Mouse (Mus musculus) left cerebral cortex, adult 2 months (tissue): ENCODE measurements at regions not wholly inside any gene's neighbourhood (a gene's known extent, or its start where the extent isn't known, plus 50 kb on each side); places are given as distances from the start of the nearest gene placed in this dataset.
A peak's percentile ranks its signal among the peaks of the same experiment; 100 is the strongest.
"Not testable (repeated sequence)": the region's sequence is repeated elsewhere in the genome, so short reads cannot be mapped to it uniquely, and the experiment has no call there.

Source experiments
- DNase-seq, 2 experiments: peaks; one replicate each; pipeline ENCODE4 v3.0.0; 2021 to 2022; ENCODE audit warnings: low spot score in 2 of 2, mixed read lengths in 1 of 2; ENCODE audit errors: extremely low spot score in 1 of 2
- H3K27ac ChIP-seq: fragments of 200-600 bp; 2 replicates; pipeline ENCODE4 v1.8.1; 2022
- H3K4me3 ChIP-seq: fragments of 200-600 bp; 2 replicates; pipeline ENCODE4 v1.8.1; 2022
- CTCF ChIP-seq: fragments of 200-600 bp; IDR thresholded peaks from 2 replicates; pipeline ENCODE4 v1.8.1; 2022; ENCODE audit warnings: antibody characterized with exemption, mild to moderate bottlenecking, moderate library complexity
- intact Hi-C: fragments of 180-260 bp; cut with DNase I; formaldehyde crosslinking; loops from one replicate; pipeline ENCODE4 v1.15.1; 2025

DNA sequence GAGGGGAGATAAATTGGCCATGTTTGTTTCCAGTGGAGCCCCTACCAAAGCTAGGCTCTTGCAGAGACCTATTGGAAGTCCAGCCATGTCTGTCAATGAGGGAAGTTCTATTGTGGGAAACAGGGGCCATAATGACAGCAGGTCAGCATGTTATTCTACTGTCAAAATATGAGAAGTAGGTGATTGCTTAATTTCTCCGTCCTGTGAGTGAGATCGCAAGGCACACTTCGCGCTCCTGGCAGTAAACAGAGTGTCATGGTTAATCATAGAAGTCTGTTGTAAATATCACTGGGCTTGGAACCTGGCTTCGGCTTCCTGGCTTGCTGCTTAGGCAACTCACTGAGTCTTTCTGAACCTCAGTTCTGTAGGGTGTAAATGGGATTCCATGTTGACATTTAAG is 72.5 kb upstream of the Ccdc122 start:
- H3K4me3 ChIP-seq, result no peak overlapping the region
- no peak for TF ChIP-seq CTCF
- no peak for DNase-seq
- no peak overlapping the region for H3K27ac ChIP-seq
- intact Hi-C loops, result no loop called here

DNA sequence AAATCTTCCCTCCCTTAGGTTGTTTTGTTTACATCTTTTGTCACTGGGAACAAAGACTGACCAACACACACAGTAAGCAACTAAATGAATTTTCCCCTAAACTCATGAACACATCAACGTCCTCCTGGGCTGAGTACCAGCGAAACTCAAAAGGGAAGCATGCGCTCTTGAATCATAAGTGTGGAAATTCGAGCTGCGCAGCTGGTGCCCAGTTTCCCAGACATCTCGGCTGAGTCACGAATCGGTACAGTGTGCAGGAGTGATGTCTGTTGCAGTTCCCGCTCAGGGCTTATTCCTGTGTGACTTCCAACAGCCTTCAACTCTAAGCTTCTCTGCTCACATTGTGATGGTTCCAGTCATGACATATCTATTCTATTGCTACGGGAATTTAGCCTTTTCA is 77.7 kb upstream of the Ccdc122 start:
- Histone ChIP-seq H3K4me3 (no peak overlapping the region), H3K27ac (peak overlapping the region; percentile 72)
- intact Hi-C loops, result no loop called here
- DNase-seq, result peak in 1 of 2 experiments; percentile 54
- no peak for TF ChIP-seq CTCF

DNA sequence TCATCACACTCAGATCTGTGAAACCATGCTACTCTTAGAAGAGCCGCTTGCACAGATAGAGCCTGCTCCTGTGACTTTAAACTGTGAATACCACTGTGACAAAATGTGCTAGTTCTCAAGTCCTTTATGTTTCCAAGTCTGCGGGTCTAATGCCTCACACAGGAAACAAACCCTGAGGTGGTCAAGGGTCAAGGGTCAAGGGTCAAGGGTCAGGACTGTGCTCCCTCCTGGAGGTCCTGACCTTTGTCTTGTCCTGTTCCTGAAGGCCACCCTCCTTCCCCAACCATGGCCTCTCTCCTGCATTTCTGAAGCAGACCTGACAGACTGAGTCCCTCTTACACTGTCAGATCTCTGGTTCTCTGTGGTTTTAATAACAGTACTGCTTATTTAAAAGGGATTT is 79.4 kb upstream of the Ccdc122 start:
- intact Hi-C loops, result no loop called here
- no peak for DNase-seq
- Histone ChIP-seq H3K27ac (no peak overlapping the region), H3K4me3 (no peak overlapping the region)
- no peak for TF ChIP-seq CTCF

DNA sequence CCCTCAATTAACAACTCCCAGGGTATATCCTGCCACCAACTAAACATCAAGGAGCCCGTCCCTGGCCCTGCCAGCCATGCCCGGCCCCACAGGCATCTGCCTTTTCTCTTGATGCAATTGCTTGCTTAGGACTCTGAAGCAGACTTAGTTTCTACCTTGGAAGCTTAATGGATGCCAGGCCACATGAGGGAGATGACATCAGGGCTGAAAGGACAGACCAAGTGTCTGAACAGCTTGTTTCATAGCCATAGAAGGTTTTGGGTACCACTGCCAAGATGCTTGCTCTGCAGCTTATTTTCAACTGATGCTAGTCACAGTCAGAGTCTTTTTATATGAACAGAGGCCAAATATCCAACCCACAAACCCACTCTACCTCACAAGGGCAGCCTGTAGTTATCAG is 83.4 kb upstream of the Ccdc122 start:
- no peak for TF ChIP-seq CTCF
- intact Hi-C loops, result loop anchor here (5.0 kb wide), 1 partner anchor 66 kb away; no protein-coding TSS in a partner anchor
- no peak overlapping the region for H3K27ac ChIP-seq
- no peak for DNase-seq
- H3K4me3 ChIP-seq, result no peak overlapping the region

DNA sequence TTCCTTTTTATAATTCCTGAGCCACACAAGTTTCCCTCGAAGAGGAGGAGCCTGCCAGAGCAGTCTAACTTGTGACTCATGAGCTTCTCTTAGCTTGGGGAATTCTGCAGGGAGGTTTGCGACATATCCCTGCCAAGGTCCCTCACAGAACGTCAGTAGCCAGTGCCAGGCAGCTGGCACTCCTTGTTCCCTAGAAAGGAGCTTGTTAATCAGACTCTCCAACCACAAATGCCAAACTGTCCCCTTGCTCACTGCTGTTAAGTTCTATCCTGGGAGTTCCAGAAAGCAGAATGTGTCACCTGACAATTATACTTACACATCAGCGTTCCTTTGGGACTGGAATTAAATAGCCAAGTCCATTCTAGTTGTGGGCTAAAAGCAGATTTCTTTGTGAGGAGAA is 85.1 kb upstream of the Ccdc122 start:
- no peak for TF ChIP-seq CTCF
- intact Hi-C loops, result loop anchor here (5.0 kb wide), 1 partner anchor 64 kb away; no protein-coding TSS in a partner anchor

DNA sequence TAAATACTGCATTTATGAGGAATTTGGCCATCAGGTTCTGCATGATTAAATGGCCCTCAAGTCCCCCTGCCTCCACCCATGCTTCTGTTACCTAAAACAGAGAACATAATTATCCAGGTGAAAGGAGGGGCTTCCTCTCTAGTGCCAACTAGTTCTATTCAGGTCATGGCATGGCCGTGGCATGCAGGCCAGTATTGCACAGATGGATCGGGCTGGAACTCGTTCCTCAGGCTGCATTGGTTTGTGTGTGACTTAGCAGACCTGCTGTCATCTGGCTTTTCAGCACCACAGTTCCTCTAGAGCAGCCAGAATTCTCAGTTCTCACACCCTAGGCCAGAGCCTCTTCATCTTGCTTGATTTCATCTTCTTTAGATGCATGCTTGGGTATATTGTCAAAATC is 87.2 kb upstream of the Ccdc122 start:
- no peak for DNase-seq
- intact Hi-C loops, result no loop called here
- no peak for TF ChIP-seq CTCF
- no peak overlapping the region for H3K4me3 ChIP-seq
- H3K27ac ChIP-seq, result no peak overlapping the region

More for the DNA sequence above, 85.1 kb upstream of the Ccdc122 start:
- Histone ChIP-seq H3K27ac (peak overlapping the region; percentile 36; the same call in 1 of the 2 replicates), H3K4me3 (no peak overlapping the region)
- DNase-seq, result peak; percentile 47 to 59

DNA sequence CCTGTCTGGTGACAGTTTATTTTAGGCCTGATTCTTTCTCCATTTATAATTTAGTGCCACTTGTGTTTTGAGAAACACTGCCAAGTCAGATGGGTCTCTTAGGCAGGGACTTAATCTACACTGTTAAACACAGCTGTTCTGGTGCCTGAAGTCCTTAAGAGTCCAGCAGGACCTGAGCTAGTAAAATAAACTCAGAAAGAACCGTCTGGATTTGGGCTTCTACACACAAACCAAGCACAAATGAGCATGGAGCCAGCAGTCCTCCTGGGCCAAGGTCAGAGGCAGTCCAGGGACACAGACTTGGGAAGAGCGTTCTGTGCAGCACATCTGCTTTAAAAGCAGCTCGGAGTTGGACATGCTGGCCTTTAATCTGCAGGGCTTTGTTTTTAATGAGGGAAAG is 87.6 kb upstream of the Ccdc122 start:
- TF ChIP-seq CTCF, result no peak
- no peak overlapping the region for H3K4me3 ChIP-seq
- DNase-seq, result no peak
- intact Hi-C loops, result no loop called here
- H3K27ac ChIP-seq, result no peak overlapping the region

DNA sequence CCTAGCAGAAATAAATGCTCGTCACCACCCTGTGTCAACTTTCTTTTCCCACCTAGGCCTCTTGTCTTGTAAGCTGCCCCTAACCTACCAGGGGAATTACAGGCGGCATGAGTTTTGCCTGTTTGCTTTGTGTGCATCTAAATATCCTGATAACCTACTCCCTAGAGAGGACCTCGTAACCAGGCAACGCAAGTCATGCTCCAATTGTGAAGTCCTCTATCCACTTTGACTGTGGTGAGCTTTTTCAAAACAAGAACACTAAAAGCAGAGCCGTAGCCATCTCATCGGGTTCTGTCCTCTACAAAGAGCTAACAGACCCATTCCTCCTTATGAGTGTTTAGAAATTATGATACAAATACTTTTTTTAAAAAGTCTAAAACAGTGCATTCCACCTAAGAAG is 88.1 kb upstream of the Ccdc122 start:
- TF ChIP-seq CTCF, result no peak
- H3K27ac ChIP-seq, result no peak overlapping the region
- intact Hi-C loops, result no loop called here
- H3K4me3 ChIP-seq, result no peak overlapping the region
- no peak for DNase-seq

DNA sequence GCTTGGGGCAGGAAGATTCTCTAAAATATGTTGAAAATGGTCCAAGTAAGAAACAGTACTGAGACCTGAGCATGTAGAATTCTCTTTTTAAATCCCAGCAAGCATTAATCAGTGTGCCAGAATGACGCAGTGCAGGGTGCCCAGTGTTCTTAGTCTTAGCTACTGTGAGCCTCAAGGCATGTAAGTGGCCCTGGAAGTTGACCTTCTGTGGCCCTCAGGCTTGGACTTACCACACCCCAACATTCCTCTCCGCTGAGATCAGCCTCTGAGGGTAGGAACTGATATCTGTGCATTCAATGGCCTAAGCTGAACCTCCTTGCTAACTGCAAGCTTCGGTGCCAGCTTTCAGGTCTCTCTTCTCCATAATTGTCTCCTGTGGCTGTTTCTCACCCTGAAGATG is 89.4 kb upstream of the Ccdc122 start:
- Histone ChIP-seq H3K4me3 (no peak overlapping the region), H3K27ac (no peak overlapping the region)
- no peak for TF ChIP-seq CTCF
- intact Hi-C loops, result no loop called here
- DNase-seq, result no peak

DNA sequence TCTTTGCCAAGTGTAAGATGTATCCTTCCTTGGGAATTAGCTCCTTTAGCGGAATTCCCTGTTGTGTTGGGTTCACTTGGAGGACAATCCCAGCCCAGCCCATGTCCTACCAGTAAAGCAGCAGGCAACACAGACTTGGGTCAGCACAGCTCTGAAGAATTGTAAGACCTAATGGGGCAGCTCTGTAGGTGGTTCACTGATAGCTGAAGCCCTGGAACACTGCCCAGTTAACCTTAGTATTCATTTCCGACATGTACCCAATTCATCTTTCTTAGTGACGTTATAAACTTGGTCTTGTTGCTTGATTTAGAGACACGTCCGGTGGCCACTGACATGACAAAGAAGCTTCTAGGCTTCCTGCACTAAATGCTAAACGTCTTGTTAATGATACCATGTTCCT is 90.9 kb upstream of the Ccdc122 start:
- TF ChIP-seq CTCF, result no peak
- no peak for DNase-seq
- intact Hi-C loops, result no loop called here
- Histone ChIP-seq H3K27ac (no peak overlapping the region), H3K4me3 (no peak overlapping the region)

DNA sequence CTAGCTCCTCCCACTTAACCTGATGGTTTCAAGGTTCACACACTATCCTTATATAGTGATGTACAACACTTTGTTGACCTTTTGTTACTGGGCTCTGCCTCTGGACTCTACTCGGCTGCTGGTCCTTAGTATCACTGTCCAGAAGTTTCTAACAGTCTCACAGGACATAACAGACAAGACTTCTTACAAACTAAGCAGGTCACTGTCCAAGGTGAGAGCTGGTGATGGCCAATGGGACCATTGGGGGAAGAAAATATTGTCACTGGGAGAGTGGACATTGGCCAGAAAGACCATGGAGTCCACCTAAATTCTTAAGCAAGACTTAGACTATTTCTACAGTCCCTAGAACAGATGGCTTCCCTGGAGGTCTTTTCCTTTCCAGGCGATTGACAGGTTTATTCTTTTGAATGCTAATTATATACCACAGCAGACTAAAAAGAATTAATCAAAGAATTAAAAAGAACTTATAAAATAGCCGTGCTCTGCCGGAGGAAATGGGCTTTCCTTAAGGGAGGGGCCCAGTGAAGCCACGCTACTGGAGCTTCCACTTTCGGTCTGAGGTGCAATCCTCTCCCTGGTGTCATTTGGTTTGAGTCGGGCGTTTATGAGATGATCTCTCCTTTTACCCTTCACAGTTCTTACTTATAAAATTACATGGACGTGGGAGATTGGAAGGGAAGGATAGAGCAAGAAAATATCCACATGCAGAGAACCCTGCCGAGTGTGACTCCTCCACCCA is 94.9 kb upstream of the Ccdc122 start:
- intact Hi-C loops, result no loop called here
- Histone ChIP-seq H3K4me3 (no peak overlapping the region), H3K27ac (no peak overlapping the region)
- DNase-seq, result no peak
- no peak for TF ChIP-seq CTCF

DNA sequence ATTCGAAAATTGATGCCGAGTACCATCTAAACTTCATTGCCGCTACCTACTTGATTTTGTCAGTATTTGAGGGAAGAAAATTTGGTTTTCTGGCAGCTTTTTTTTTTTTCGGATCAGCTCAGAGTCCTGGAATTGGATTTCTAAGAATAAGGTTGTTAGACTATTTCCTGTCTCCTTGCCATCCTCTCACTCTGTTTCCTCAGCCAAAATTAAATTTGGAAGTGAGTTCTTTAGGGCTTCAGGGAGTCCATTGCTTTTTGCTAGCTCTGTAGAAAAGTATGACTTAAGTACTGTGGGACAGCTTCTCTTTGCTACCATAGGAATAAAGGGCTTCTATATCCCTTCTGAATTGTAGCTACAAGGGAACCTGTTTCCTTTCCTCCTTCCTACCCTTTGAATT is 96.1 kb upstream of the Ccdc122 start:
- Histone ChIP-seq H3K4me3 (no peak overlapping the region), H3K27ac (no peak overlapping the region)
- no peak for DNase-seq
- no peak for TF ChIP-seq CTCF
- intact Hi-C loops, result no loop called here

DNA sequence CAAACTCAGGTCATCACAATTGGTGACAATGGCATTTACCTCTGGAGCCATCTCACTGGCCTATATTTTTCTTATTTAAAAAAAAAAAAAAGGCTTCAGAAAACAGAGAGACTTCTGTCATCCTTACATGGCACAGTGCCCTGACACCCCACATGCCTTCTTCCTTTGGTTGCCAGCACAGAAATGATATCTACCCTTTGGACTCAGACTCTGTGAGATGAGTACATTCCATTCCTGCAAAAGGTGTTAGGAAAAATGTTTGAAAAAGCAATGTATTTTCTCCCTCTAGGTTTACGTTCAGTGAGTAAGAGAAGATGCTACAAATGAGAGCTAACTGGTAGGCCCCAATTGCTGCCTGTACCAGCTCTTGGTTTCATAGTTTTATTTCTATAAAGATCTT is 99.9 kb upstream of the Ccdc122 start:
- no peak for DNase-seq
- H3K4me3 ChIP-seq, result no peak overlapping the region
- no peak overlapping the region for H3K27ac ChIP-seq
- TF ChIP-seq CTCF, result no peak
- intact Hi-C loops, result no loop called here

DNA sequence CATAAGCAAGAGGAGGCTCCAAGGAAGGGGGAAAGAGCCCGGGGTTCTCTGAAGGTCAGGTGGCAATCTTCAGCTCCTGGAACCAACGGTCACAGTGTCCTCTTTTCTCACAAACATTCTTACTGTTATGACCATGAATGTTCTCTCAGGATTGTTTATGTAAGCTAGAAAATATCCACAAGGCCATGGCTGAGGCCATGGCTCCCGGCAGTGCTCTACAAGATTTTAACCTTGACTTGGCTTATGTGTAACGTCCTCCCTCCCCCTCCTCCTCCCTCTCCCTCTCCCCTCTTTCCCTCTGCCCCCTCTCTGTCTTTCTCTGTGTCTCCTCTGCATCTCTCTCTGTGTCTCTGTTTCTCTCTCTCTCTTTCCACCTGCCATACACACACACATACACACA is 100.5 kb upstream of the Ccdc122 start:
- intact Hi-C loops, H3K27ac ChIP-seq: not testable (repeated sequence)

More for the DNA sequence above, 100.5 kb upstream of the Ccdc122 start:
- not testable (repeated sequence) for H3K4me3 ChIP-seq, DNase-seq
